Mouse (Mus musculus) ES-Bruce4 (cell line): ENCODE results near the gene Cbx7.

Source experiments
- CTCF ChIP-seq: IDR thresholded peaks from one replicate; pipeline ENCODE4 v1.8.1; 2011; ENCODE audit warnings: low read depth, low read length
- EP300 ChIP-seq: IDR thresholded peaks from 2 replicates; pipeline ENCODE4 v1.6.1; 2011; ENCODE audit warnings: low read depth, low read length; ENCODE audit not compliant: insufficient read depth
- POLR2A ChIP-seq: IDR thresholded peaks from one replicate; pipeline ENCODE4 v1.8.1; 2011; ENCODE audit warnings: low read length; ENCODE audit not compliant: insufficient read depth

DNA sequence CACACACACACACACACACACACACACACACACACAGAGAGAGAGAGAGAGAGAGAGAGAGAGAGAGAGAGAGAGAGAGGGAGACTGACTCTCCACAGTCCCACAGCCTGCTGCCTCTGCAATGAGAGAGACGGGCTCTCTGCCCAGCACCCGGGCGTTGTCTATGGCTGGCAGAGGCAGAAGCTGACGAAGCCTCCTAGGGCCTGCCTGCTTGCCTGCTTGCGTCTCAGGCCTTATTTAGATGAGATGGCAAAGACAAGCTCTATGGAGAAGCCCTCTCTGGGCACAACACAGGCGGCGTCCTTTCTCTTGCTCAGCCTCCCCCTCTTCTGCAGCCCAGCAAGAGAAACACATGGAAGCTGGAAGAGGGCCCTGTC lies 39.3 kb upstream of the Cbx7 start:
- TF ChIP-seq CTCF (no peak), EP300 (no peak), POLR2A (no peak)
